Mouse (Mus musculus) hindbrain, embryonic 14.5 days (tissue): ENCODE results near the gene Stard5. TPM values are rescaled to one million over a fixed set of nuclear protein-coding genes. Genes with fewer than 3 reads are reported as not detected.

ENCODE experiments used
- ATAC-seq: fragments of 200-750 bp; cut with Nextera tagmentation; 2 replicates; pipeline ENCODE4 v1.8.0; 2017; ENCODE audit warnings: moderate number of reproducible peaks, mild to moderate bottlenecking, moderate TSS enrichment, moderate library complexity; ENCODE audit not compliant: low FRiP score
- DNase-seq: peaks from one replicate; pipeline ENCODE4 v3.0.0-alpha.2; 2015; ENCODE audit warnings: low spot score
- H3K27ac ChIP-seq: fragments of 300-500 bp; sonication (generic); 2 replicates; pipeline ENCODE4 v1.5.1; 2014; ENCODE audit warnings: mild to moderate bottlenecking, moderate library complexity
- H3K27me3 ChIP-seq: fragments of 300-500 bp; sonication (generic); 2 replicates; pipeline ENCODE4 v1.6.1; 2014; ENCODE audit warnings: mild to moderate bottlenecking, low read length, mixed read lengths; ENCODE audit not compliant: control insufficient read depth, insufficient read depth
- H3K36me3 ChIP-seq: fragments of 300-500 bp; sonication (generic); replicated peaks from 2 replicates; pipeline ENCODE4 v1.6.1; 2014; ENCODE audit not compliant: control insufficient read depth, insufficient read depth
- H3K4me1 ChIP-seq: fragments of 300-500 bp; sonication (generic); replicated peaks from 2 replicates; pipeline ENCODE4 v1.6.1; 2014; ENCODE audit warnings: antibody characterized with exemption, low read length, mixed read lengths; ENCODE audit not compliant: control insufficient read depth, insufficient read depth
- H3K4me2 ChIP-seq: fragments of 300-500 bp; sonication (generic); replicated peaks from 2 replicates; pipeline ENCODE4 v1.6.1; 2014; ENCODE audit warnings: mild to moderate bottlenecking, moderate library complexity
- H3K4me3 ChIP-seq: fragments of 300-500 bp; sonication (generic); replicated peaks from 2 replicates; pipeline ENCODE4 v1.5.1; 2014; ENCODE audit warnings: mild to moderate bottlenecking, low read length
- H3K9ac ChIP-seq: fragments of 300-500 bp; sonication (generic); 2 replicates; pipeline ENCODE4 v1.6.1; 2014
- H3K9me3 ChIP-seq: fragments of 300-500 bp; sonication (generic); 2 replicates; pipeline ENCODE4 v1.6.1; 2016; ENCODE audit warnings: low read length; ENCODE audit not compliant: control insufficient read depth
- WGBS: fragments of 180-500 bp; shearing (Covaris S2); extraction: QIAGEN DNeasy Blood & Tissue Kit; methylation state at CpG from one replicate; pipeline ENCODE4 v1.1.7; 2014; 5-methylcytosine and 5-hydroxymethylcytosine counted together
- polyA plus RNA-seq: library from polyadenylated mRNA; unstranded; fragments of >200 nt; fragmentation: Nextera tagmentation; extraction: Ambion mirVana; gene quantifications from 2 replicates; pipeline ENCODE4 v1.2.1, GENCODE M21; 2014

Stard5 gene
- polyA plus RNA-seq: 5.6 and 6.5 TPM in 2 replicates

DNA sequence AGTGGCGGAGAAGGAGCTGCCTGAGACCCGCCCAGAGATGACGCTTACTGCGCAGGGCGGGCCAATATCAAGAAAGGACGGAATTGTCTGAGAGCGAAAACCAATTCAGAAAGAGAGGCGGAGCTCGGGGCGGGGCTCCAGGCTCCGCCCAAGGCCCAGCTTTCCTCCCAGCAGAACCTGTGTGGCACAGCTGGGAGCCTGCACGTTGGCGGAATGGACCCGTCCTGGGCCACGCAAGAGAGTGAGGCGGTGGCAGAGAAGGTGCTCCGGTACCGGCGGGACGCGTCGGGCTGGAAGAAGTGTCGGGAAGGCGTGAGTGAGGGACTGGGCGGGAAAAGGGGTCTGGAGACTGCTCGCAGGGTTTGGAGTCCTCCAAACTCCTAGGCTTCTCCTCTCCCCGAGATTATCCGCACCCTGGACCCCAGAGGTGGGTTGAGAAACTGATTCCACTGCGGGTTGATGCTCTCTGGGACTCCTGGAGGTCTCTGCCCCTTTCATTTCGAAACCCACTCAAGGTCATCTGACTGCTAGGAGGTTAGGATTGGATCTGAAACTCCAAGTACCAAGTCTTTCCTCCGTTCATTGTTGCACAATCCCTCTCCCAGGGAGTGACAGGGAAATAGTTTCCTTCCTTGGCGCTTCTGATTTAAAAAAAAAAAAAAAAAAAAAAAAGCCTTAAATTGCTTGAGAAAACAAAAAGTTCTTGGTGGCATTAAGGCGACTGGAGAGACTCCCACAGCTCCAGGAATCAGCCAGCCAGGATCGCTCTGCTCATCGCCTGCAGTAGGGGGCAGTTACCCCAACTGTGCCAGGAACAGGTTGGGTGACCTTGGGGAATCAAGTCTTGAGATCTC lies at the start of gene Stard5:
Gene Stard5 (plus strand): TSS at position 132 of the 854 bp plus-strand sequence.
- H3K9me3 ChIP-seq: no peaks in the 10 kb centered on the region
- H3K4me2 ChIP-seq: peak within 1 kb of the TSS; percentile 70
- under 1% methylated on average over 35 of the region's 35 CpGs for WGBS
- DNase-seq (peak; percentile 91), ATAC-seq (peak; percentile 98)
- H3K36me3 ChIP-seq: no peaks in the 10 kb centered on the region
- H3K4me1 ChIP-seq: peaks cover 8% of the 10 kb centered on the region
- H3K4me3 ChIP-seq: peak within 1 kb of the TSS; percentile 52
- H3K9ac ChIP-seq: peak within 1 kb of the TSS; percentile 64
- no peaks in the 10 kb centered on the region for H3K27me3 ChIP-seq
- H3K27ac ChIP-seq: peak within 1 kb of the TSS; percentile 63

DNA sequence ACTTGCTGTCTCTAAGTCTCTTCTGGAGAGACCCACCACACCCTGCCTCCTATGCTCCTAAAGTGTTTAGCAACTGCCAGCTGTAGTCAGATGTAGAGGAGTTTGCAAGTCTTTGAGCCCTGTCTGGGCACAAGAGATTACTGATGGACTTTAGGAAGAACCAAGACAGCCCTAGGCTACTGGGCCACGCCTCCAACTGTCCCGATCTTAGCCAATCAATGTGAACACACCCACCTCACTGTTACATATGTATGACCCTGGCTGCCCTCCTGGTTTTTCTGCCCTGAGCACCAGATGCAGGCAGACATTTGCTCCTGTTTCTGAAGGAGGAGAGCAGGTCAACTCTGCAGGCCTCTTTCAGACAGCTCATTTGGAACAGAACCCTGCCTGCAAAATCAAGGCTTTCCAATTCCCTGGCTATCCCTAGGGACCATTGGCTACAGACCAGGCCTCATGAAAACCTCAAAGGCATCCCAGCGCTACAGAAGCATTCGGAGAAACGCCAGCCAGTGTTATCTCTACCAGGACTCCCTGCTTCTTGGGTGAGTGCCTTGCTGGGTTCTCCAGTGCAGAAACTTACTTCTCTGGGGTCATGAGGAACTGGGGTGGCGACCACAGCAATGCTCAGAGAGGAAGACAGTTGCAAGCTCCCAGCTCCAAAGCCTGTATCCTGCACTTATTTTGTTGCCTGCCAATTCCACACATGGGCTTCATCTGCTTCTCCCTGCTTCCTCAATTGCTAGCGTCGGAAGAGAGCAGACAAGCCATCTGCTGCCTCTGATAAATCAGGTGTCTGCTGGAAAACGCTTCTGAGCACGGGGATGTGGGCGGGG lies 46.9 kb upstream of the Stard5 start, which contains the start of gene Tmc3:
Gene Tmc3 (plus strand): TSS at position 289 of the 833 bp plus-strand sequence.
- no peaks in the 10 kb centered on the region for H3K27me3 ChIP-seq
- 0 out of 2 replicates have a peak, but pooled peaks cover 3% of the 10 kb centered on the region for H3K4me1 ChIP-seq
- ATAC-seq: no peak; the same call in 1 of the 2 replicates
- no peak within 1 kb of the TSS for H3K4me2 ChIP-seq
- H3K36me3 ChIP-seq: no peaks in the 10 kb centered on the region
- DNase-seq: no peak
- WGBS: 41% methylated on average over 11 of the region's 11 CpGs
- no peaks in the 10 kb centered on the region for H3K9me3 ChIP-seq
- H3K4me3 ChIP-seq: no peak within 1 kb of the TSS
- no peak within 1 kb of the TSS for H3K9ac ChIP-seq
- H3K27ac ChIP-seq: no peak within 1 kb of the TSS

DNA sequence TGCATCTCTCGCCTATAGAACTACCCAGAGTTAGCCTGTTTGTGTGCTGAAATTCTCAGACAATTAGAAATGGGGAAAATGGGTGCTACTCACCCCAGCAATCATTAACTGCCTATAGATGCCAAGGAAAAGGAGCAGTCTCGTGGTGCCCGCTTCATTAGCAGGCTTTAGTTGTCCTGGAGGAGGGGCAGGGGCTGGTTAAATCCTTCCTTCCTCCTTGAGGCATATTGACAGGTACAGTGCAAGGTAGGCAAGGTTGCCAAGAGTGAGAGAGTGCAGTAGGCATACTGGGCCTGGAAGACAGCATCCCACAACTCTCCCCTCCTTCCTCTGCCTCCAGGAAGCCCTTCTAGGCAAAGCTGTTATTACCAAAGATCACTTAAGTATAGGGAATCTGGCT lies 37.7 kb upstream of the Stard5 start:
- H3K36me3 ChIP-seq: no peaks in the 10 kb centered on the region
- H3K4me2 ChIP-seq: no peak overlapping the region
- H3K9me3 ChIP-seq: no peaks in the 10 kb centered on the region
- H3K4me3 ChIP-seq: no peak overlapping the region
- H3K9ac ChIP-seq: no peak overlapping the region
- no peaks in the 10 kb centered on the region for H3K27me3 ChIP-seq
- DNase-seq (no peak), ATAC-seq (no peak)
- H3K27ac ChIP-seq: no peak overlapping the region
- H3K4me1 ChIP-seq: no peaks in the 10 kb centered on the region
- WGBS: 76% methylated on average over 3 of the region's 3 CpGs

DNA sequence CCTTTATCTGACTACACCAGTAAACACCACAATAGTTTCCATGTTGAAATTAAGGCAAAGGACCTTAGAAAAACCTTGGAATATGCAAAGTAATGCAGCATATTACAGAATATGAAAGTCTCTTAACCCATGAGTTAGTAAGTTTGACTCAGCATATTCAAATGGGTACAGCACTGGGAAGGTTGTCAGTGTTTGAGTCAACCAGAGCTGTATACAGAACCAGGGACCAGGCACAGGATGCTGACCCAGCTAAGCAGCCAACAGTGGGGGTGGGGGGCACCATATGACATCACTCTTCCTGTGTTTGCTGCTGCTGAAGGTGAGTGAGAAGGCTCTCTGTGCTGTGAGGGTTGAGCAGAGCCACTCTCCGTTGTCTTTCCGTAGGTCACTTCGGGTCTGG lies 34.7 kb upstream of the Stard5 start:
- H3K4me1 ChIP-seq: no peaks in the 10 kb centered on the region
- H3K4me2 ChIP-seq: no peak overlapping the region
- H3K4me3 ChIP-seq: no peak overlapping the region
- H3K9ac ChIP-seq: no peak overlapping the region
- no peak for DNase-seq
- no peak overlapping the region for H3K27ac ChIP-seq
- H3K27me3 ChIP-seq: no peaks in the 10 kb centered on the region
- H3K36me3 ChIP-seq: no peaks in the 10 kb centered on the region
- 93% methylated on average over 3 of the region's 3 CpGs for WGBS
- H3K9me3 ChIP-seq: no peaks in the 10 kb centered on the region
- no peak for ATAC-seq

DNA sequence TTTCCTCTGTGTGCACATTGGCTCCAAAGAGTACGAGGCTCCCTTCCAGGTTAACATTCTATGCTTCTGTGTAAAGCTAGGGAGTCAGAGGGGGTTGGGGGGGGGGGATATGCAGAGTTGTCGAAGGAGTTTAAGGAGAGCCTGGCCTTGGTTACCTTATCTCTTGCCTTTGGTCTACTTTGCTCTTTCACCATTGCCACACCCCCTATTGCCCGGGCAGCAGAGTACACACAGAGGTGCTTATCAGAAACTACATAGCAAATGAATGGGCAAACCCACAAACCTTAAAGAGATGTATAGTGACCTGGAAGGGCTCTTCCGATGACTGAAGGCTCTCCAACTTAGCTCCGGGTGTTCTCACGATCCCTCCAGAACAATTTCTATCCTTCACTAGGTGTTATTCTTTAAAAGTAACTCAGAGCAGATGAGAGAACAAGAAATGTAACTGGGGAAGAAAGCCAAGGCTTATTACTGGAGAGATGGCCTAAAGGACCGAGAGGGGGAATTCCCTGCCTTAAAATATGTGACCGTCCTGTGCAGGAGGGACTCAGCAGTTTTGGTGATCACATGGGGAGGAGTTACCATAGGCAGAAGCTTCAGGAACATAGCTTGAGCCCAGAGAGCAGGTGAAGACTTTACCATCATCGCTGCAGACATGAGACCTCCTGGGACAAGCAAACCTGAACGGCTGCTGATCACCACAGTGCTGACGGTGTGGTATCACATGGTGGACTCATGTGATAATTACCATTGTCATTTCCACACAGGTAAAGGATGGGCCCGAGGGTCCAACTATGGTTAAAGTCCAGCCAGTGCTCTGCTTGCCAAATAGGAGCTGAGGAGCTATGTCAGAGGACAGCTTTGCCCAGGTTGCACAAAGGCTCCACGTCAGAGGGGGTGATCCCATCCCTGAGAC lies 32.5 kb upstream of the Stard5 start:
- Histone ChIP-seq H3K27me3 (no peaks in the 10 kb centered on the region), H3K36me3 (no peaks in the 10 kb centered on the region), H3K4me1 (no peaks in the 10 kb centered on the region), H3K9me3 (no peaks in the 10 kb centered on the region), H3K9ac (no peak overlapping the region), H3K4me3 (no peak overlapping the region), H3K4me2 (no peak overlapping the region), H3K27ac (no peak overlapping the region)
- ATAC-seq (no peak), DNase-seq (no peak)
- WGBS: 90% methylated on average over 13 of the region's 13 CpGs

DNA sequence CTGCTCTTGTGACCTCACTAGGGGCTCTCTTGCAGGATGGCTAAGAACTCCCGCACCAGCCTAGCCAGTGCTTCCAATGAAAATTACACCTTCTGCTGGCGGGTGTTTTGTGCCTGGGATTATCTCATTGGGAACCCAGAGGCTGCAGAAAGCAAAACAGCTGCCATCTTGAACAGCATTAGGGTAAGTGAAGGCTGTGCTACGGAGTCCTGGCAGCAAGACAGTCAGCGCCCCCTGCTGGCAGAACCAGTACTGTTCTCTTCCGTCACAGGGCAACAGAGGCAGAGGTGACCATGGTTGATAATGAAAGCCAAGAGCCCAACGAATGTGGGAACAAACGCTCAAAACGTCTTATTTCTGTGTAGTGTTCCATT lies 31.9 kb upstream of the Stard5 start:
- Histone ChIP-seq H3K9me3 (no peaks in the 10 kb centered on the region), H3K9ac (no peak overlapping the region), H3K36me3 (no peaks in the 10 kb centered on the region), H3K4me3 (no peak overlapping the region), H3K27ac (no peak overlapping the region), H3K4me1 (0 out of 2 replicates have a peak, but pooled peaks cover 3% of the 10 kb centered on the region), H3K27me3 (no peaks in the 10 kb centered on the region), H3K4me2 (no peak overlapping the region)
- 60% methylated on average over 8 of the region's 8 CpGs for WGBS
- DNase-seq (no peak), ATAC-seq (no peak)

DNA sequence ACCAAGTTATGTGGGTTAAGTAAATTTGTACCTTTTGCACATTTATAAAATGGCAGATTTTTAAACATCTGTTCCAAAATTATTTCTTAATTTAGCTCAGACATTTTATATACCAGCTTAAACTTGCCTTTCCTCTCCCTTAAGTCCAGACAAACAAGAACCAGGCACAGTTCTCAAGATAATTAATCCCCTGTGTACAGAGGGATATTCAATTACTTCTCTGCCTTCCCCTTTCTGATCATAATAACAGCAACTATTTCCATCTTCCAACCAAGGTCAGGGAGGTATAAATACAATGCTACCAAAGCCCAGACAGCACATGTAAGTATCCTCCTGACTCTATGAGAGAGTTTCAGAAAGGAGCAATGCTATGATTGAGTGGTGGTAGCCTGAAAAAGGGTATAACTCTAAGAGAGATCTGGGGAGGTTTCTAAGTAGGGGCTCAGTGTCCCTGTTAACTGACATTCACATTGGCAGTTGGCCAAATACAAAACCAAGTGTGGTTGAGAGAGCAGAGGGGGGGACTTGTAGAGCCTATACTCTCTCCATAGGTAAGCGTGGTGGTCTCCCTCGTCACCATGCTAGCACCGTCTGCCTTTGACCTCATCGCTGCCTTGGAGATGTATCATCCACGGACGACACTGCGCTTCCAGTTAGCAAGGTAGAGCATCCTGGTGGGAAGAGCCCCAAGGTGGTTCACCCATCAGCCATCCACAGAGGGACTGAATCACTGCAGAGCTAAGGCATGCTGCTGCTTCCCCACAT lies 27.4 kb upstream of the Stard5 start:
- DNase-seq: no peak
- H3K27me3 ChIP-seq: no peaks in the 10 kb centered on the region
- H3K9ac ChIP-seq: no peak overlapping the region
- 92% methylated on average over 7 of the region's 7 CpGs for WGBS
- 0 out of 2 replicates have a peak, but pooled peaks cover 3% of the 10 kb centered on the region for H3K4me1 ChIP-seq
- no peak overlapping the region for H3K4me2 ChIP-seq
- no peaks in the 10 kb centered on the region for H3K9me3 ChIP-seq
- ATAC-seq: no peak
- H3K4me3 ChIP-seq: no peak overlapping the region
- H3K36me3 ChIP-seq: no peaks in the 10 kb centered on the region
- no peak overlapping the region for H3K27ac ChIP-seq

DNA sequence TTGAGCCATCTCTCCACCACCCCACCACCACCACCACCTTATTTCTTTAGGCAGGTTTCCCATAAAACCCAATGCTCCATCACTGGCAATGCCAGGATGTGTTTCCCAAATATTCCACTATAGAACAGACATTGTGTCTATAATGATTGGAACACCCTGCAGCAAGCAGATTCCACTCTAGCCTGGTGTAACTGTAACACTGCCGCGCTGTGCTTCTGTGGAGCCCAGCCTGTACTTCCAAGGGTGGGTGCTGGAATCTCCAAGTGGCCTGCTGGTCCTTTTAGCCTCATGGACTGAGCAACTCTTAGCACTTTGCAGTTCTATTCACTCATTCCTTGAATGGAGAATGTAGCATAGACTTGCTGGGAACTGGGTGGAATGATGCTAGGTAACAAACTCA lies 25.0 kb upstream of the Stard5 start:
- H3K4me3 ChIP-seq: no peak overlapping the region
- H3K9ac ChIP-seq: no peak overlapping the region
- H3K27me3 ChIP-seq: no peaks in the 10 kb centered on the region
- no peaks in the 10 kb centered on the region for H3K36me3 ChIP-seq
- no peak overlapping the region for H3K4me2 ChIP-seq
- H3K4me1 ChIP-seq: 0 out of 2 replicates have a peak, but pooled peaks cover 3% of the 10 kb centered on the region
- DNase-seq (no peak), ATAC-seq (no peak)
- no peak overlapping the region for H3K27ac ChIP-seq
- H3K9me3 ChIP-seq: no peaks in the 10 kb centered on the region
- WGBS: 96% methylated on average over 2 of the region's 2 CpGs
